Mouse (Mus musculus) gastrocnemius, postnatal 10 days (tissue): ENCODE measurements around the gene Gm4869. TPM values are rescaled to one million over a fixed set of nuclear protein-coding genes. Genes with fewer than 3 reads are reported as not detected.
"Not testable (repeated sequence)": the region's sequence is repeated elsewhere in the genome, so short reads cannot be mapped to it uniquely, and the experiment has no call there.

Experiments
- DNase-seq: peaks from one replicate; pipeline ENCODE4 v3.0.0; 2021; ENCODE audit warnings: mixed read lengths
- long read RNA-seq, 2 experiments: library from polyadenylated mRNA; stranded (forward); transcript quantifications; one replicate each; pipeline ENCODE4 v2.0.0; 2021
- total RNA-seq, 2 experiments: library from RNA; stranded (reverse); gene quantifications; 2 replicates each; pipeline ENCODE4 v1.2.3; 2021

Gene Gm4869
- total RNA-seq: not detected
- long read RNA-seq, experiment 1: 0 reads
- long read RNA-seq, experiment 2: 0 reads

DNA sequence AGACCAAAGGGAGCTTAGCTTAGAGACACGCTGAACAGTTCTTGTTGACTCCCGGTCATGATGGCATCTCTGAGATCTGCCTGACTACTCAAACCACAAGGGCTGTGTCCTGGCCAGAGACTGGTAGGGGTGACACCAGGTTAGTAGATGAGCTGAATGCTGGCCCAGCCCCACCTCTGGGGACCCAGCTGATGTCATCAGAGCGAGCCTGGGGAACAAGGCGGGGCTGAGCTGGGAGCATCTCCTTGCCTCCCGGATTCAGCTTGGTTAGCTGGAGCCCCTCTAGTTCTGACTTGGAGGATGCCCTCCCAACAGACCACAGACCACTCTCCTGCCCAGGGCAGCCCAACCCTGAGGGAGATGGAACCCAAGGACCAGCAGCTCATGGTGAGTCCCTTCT lies at the start of gene Gm4869:
Gm4869 (plus strand) TSS at position 301 of the 400 bp plus-strand sequence.
- DNase-seq: no peak

DNA sequence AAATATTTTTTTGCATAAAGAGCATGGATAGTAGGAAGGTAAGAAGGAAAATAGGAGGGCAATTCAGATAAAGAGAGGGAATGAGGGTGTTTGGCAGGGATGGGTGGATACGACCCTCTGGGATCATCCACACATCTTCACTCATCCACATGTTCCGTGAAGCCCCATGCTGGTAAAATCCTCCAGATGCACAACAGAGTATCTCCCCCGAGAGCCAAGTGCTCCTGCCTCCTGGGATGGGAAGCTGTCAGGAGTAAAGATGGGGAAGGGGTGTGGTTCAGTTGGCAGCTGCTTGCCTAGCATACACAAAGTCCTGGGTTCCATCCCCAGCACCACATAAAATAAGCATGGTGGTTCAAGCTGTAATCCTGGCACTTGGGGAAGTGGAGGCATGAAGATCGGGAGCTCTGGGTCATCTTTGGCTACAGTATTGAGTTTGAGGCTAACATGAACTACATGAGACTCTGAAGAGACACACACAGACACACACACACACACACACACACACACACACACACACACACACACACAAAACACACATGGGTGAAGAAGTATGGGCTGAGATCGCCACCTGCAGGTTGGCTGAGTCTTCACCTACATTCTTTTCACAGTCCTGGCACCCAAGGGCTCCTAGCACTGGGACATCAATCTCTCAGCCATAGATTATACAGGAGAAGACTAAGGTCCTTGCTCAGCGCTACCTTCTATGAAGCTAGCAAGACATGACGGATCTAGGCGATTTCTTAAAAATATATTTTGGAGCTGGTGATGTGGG lies 49.1 kb upstream of the Gm4869 start:
- peak; percentile 24 for DNase-seq

DNA sequence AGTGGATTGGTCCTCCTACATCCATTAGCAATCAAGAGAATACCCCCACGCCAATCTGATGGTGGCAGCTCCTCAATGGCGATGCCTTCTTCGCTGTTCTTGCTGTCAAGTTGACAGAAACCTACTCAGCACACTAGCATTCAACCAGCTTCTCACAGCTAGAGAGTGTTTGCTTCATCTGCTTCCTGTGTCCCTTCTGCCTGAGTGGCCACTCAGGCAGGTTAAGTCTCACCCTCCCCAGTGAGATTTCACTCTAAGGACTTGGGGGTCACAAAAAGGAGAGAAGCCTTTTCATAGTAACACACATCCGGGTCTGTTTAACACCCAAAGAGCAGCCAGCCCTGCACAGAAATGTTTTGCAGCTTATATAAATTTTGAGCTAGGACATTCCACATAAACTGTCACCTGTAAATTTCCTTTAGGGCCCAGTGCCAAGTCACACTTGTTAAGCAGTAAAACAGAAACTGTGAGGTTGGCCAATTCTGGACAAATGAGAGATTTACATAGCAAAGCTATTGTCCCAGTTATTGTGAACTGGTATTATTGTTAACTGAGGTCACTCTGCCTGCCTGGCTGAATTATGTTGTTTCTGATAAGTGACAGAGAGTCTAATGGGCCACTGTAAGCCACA lies 42.7 kb upstream of the Gm4869 start:
- DNase-seq: no peak

DNA sequence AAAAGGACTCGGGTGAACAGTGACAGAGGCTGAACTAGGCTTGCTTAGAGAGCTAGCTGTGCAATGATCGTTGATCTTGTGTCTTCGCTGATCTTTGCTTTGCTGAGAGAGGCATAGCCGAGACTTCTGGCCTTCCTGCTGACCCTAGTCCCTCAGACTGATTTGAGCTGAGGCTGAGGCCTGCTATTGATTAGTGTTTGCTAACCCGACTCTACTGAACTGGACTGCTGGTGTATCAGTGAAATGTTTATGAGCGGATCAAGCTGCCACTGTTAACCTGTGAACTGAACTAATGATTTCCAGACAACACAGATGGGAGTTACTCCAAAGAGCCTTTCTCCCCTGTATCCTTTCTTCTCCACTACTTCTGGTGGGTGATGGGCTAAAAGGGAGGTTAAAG lies 40.3 kb upstream of the Gm4869 start:
- no peak for DNase-seq

DNA sequence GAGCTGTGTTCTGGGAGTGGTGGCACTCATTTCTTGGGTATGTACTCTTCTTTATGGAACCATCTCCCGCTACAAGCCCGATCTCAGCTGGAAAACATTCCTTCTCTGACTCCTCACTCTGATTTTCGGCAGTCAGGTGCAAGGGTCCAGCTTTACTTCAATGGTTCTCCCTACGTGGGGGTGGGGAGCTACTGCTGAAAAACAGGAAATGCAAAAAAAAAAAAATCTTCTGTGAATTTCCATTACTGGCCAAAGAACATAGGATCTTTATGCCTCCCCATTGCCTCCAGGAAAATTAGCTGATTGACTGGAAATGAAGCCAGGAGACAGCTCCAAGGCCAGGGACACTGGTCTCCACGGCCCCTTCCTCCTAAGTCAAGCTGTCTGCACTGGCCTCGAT lies 38.8 kb upstream of the Gm4869 start:
- no peak for DNase-seq

DNA sequence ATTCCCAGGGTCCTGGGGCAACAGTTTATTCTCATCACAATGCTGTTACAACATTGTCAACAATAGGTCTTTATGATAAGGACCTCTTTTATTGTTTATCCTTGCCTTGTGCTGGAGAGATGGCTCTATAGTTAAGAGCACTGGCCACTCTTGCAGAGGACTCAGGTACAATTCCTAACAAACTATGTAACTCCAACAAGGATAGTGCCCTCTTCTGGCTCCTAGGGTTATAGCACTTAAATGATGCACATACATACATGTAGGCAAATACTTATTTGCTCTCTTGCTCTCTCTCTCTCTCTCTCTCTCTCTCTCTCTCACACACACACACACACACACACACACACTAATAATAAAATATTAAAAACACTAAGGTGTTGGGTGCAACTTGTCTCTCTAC lies 36.6 kb upstream of the Gm4869 start:
- DNase-seq: no peak

DNA sequence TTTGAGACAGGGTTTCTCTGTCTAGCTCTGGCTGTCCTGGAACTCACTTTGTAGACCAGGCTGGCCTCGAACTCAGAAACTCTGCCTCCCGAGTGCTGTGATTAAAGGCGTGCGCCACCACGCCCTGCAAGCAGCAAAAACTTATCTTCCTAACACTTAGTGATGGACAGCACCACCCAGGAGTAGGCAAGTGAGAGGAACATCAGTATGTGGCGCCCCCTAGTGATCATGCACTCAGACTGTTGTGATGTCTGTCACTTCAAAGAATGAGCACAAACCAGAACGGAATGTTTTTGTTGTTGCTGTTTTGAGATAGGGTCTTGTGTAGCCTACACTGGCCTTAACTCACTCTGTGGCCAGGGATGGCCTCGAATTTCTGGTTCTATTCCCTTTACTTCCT lies 34.1 kb upstream of the Gm4869 start:
- DNase-seq: peak; percentile 70

DNA sequence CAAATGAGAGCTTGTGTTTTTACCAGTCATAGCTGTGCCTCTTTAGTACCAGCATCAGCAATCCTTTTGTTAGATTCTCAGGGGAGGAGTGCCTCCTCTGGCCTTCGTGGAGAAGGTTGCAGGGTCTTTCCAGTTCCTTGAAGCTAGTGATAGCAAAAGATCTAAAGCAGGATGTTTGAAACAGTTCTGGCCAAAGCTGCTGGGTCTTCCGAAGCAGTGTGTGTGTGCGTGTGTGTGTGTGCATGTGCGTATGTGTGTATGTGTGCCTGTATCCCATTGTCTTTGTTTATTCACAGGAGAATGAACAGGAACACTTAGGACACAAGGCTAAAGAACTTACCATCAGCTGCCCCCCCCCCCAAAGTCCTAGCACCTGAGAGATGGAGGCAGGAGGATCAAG lies 30.8 kb upstream of the Gm4869 start:
- DNase-seq: no peak

DNA sequence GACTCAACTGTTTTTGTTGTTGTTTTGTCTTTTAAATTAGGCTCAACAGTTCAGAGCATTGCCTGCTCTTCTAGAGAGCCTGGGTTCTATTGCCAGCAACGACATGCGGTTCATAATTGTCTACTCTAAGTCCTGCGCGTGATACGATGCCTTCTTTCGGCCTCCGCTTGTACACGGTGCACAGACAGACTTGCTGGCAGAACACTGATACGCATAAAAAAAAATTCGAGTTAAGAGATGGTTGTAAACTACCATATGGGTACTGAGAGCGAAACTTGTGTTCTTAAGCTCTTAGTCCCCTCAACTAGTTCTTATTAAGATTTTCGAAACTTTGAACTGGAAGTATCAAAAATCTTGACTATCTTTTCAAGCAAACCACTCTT lies 27.3 kb upstream of the Gm4869 start:
- no peak for DNase-seq

DNA sequence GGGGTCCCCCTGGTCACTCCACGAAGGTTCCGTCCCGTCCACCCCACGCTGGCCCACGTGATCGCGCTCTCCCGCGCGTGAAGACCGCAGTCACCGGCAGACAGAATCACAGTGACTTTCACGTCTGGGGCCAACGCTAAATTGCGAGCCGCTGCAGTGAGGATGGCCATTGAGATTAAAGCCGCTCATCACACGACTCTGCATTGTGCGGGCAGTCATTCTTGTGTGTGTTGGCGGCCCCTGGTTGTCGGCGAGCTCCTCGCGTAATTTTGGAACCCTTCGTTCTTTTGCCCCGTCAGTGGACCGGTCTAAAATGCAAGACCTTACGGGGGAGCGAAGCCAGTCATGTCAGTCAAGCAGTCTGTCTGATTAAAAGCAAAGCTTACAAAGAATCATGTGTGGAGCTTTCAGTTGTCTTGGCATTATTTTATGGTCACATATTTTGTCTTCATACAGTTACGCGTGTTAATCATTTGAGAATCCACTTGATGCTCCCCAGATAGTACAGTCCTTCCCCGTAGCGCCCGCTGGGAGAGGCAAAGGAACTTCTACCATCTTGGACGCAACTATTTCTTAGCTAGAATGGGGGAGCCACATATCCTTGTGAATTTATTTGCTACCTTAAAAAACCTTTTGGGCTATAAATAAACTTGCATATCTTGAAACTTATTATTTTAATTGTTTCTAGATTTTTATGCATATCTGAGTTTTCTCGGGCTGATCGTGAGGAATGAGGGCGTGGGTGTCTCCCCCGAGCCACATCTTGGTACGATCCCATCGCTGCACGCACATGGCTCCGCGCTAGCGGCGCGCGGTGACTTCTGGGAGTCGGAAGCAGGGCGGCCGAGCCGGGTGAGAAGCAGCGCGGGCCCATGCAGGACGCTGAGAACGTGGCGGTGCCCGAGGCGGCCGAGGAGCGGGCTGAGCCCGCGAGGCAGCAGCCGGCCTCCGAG lies 26.7 kb upstream of the Gm4869 start, which contains the start of gene Eif3b:
Eif3b (plus strand) TSS at position 840 of the 953 bp plus-strand sequence.
- DNase-seq: peak; percentile 88

DNA sequence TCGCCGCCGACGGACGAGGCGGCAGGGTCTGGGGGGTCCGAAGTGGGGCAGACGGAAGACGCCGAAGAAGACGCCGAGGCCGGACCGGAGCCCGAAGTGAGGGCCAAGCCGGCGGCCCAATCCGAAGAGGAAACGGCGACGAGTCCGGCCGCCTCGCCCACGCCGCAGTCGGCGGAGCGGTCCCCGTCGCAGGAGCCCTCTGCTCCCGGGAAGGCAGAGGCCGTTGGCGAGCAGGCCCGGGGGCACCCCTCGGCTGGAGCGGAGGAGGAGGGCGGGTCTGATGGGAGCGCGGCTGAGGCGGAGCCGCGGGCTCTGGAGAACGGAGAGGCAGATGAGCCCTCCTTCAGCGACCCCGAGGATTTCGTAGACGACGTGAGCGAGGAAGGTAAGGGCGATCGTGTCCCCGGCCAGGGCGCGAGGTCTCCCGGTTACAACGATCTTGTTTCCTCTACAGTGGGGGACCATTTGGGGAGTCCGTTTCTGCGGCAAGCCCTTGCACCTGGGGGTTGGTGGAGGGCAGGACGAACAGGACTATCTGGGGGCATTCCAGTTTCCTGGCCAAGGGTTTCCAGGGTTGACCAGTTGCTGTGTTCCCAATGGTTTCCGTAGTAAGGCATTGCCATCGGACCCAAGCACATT lies 25.9 kb upstream of the Gm4869 start:
- DNase-seq: peak; percentile 53

DNA sequence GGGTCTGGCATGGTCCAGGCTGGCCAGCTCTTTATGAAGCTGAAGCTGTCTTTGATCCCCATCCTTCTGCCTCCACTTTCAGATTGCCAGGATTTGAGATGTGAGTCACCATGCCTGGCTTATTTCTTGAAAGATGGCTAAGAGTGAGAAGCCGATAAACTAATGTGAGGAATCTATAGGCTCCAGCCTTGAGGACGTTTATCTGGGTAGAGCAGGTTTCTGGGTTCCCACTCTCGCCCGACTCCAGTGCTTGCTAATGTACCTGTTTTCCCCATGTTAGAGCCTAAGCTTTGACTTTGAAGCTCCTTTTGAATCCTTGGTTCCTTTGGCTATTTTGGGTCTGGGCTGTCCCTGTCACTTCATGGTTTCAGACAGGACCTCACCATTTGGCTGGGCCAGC lies 24.8 kb upstream of the Gm4869 start:
- DNase-seq: no peak

DNA sequence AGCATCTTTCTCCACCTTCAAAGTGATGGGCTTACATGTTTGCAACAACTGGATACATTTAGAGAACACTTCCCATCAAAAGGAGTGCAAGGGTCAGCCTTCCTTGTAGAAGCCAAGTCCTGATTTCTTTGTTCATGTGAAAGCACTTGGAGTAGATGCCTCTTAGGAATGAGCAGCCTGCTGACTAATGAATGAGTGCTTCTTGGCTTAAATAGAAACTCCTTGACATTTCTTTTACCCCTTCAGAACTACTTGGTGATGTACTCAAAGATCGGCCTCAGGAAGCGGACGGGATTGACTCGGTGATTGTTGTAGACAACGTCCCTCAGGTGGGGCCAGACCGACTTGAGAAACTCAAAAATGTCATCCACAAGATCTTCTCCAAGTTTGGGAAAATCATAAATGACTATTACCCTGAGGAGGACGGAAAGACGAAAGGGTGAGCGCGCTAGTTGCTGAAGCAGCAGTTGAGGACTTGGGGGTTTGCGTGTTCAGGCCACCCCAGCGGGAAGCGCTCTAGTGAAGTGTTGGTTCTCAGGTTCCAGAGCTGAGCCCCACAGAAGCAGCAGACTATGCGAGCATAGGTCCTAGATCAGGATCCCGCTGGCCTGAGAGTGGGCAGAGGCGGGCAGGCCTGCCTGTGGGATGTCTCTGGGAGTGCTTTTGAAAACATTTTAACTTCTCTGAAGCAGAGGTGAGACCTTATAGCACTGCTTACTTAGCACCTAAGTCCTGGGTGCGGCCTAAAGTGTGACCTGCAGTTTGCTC lies 20.2 kb upstream of the Gm4869 start:
- DNase-seq: no peak

DNA sequence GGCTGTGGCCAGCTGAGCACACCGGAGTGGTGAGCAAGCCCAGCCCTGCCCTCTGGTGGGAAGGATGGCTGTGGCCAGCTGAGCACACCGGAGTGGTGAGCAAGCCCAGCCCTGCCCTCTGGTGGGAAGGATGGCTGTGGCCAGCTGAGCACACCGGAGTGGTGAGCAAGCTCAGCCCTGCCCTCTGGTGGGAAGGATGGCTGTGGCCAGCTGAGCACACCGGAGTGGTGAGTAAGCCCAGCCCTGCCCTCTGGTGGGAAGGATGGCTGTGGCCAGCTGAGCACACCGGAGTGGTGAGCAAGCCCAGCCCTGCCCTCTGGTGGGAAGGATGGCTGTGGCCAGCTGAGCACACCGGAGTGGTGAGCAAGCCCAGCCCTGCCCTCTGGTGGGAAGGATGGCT lies 6.3 kb upstream of the Gm4869 start:
- DNase-seq: not testable (repeated sequence)

DNA sequence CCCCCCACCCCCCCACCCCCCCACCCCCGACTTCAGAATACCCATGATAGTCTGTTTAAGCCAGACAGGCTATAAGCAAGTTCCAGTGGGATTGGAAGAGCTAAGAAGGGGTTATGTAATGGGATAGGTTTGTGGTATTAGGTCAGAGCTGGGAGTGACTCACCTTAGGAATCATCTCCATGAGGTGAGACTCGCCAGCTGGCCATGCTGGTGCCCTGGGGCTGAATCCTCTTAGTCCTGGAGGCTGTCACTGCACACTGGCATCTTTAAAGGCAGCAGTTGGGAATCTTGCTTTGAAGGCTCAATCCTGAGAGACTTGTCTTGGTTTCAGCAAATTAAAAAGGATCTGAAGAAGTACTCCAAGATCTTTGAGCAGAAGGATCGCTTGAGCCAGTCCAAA lies 4.0 kb upstream of the Gm4869 start:
- DNase-seq: no peak

DNA sequence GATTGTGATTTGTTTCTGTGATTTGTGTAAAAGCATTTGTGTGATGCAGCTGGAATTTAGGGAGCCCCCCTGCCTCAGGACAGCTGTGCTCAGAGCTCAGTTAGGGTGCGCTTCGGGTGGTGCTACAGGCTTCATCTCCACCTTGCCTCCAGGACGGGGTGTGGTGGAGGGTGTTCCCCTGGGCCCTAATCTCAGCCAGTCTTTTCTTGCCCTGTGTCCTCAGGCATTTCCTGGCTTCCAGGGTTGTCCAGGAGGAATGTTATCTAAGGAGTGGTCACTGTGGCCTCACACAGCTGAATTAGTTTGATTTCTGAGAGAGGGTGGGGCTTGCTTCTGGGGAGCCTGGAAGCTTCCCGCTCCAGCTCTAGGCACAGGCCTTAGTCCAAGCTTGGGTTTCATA lies 1.4 kb upstream of the Gm4869 start:
- DNase-seq: no peak

DNA sequence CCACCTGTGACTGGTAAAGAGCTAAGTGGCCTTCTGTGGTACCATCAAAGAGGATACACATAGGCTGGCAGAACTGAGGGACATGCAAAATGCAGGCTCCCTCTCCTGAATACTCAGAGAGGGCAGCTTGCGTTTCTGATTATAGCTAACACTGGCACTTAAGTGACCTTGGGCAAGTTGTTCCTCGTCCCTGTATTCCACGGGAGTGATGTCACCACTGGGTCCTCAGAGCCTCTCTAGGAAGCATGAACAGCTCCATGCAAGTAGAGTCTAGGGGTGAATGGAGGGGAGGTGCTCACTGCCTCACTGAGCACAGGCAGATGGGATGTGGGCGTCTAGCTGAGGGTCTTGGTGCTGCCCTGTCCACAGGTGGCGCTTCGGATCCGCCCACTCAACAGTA lies 609 bp downstream of the Gm4869 start:
- no peak for DNase-seq

DNA sequence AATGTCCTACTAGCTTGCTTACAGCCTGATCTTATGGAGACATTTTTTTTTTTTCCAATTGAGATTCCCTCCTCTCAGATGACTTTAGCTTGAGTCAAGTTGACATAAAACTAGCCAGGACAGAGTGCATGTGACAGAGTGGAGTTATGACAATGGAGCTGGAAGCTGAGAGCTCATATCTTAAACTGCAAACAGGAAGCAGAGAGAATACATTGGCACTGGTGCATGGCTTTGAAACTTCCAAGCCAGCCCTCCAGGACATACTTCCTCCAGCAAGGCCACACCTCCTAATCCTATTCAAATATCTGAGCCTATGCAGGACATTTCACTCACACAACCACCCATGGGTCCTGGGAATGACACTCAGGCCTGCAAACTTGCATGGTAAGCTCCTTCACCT lies 9.0 kb downstream of the Gm4869 start:
- DNase-seq: no peak

DNA sequence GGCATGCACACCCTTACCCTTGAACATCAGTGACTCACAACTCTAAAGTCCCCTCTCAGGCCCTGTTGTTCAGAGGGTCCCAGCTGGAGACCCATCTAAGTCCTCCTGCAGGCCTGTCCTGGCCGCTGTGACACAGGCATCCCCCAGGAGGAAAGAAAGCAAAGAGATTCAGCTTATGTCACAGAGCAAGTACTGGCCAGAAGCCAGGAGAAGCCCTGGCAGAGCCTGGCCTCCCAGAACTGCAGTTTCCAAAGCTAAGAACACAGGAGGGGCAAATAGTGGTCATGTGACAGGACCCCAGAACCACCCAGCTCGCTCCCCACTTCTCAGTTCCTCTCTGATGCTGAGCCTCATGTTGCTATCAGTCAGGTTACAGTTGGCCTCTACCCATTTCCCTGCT lies 10.0 kb downstream of the Gm4869 start:
- DNase-seq: no peak

DNA sequence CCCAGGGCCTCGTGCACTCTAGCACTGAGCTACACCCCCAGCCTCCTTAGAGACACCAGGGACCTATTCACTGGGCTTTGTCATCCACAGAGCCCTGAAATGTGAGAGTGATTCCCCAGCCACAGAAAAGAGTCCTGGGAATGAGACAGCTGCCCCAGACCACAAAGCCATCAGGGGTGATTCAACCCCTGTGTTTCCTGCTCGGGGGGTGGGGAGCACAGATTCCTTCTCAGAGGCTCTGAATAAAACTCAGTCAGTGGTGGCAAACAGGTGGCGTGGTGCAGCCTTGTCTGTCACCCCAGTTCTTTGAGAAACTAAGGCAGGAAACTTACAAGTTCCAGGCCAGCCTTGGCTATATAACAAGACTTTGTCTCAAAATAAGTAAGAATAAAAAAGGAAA lies 16.0 kb downstream of the Gm4869 start:
- no peak for DNase-seq

DNA sequence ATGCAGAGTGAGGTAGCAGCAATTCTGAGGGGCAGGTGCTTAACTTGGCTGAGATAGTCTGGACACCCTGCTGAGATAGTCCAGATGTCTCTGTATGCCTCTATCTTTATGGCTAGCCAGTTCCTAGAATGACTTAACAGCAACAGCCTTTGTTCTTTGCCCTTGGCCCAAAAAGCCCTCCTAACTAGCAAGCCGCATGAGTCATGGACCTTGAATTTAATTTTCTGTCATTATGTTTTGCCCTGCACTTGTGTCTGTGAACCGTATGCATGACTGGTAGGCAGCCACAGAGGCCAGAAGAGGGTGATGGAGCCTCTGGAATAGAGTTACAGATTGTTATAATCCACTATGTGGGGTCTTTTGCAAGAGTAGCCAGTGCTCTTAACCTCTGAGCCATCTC lies 17.7 kb downstream of the Gm4869 start:
- not testable (repeated sequence) for DNase-seq

DNA sequence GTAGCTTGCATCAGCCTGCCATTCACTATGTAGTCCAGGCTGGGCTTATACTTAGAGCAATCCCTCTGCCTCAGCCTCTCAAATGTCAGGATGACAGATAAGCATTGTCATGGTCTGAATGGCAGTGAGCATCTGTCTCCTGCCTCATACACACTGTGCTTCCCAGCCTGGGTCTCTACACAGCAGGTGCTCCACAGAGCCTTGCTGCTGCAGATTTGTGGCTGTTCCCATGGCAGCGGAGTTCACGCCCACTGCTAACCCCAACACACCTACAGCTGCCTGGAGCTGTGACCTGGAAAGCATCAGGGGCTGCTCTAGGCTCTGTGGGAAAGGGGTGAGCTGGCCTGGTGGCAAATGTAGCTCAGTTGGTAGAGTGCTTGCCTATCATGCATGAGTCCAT lies 19.5 kb downstream of the Gm4869 start:
- no peak for DNase-seq
